Mouse (Mus musculus) lung, postnatal 0 days (tissue): ENCODE measurements at regions not wholly inside any gene's neighbourhood (a gene's known extent, or its start where the extent isn't known, plus 50 kb on each side); places are given as distances from the start of the nearest gene placed in this dataset.

Experiments
- ATAC-seq: fragments of 200-750 bp; cut with Nextera tagmentation; 2 replicates; pipeline ENCODE4 v1.8.0; 2017; ENCODE audit warnings: moderate library complexity
- DNase-seq: peaks from one replicate; pipeline ENCODE4 v3.0.0-alpha.2; 2016; ENCODE audit warnings: low spot score
- H3K27ac ChIP-seq: fragments of 300-500 bp; sonication (generic); 2 replicates; pipeline ENCODE4 v1.5.1; 2014; ENCODE audit warnings: antibody characterized with exemption, mild to moderate bottlenecking, low read length, mixed read lengths
- H3K27me3 ChIP-seq: fragments of 300-500 bp; sonication (generic); replicated peaks from 2 replicates; pipeline ENCODE4 v1.6.1; 2014; ENCODE audit warnings: low read length, mixed read lengths; ENCODE audit not compliant: insufficient read depth
- H3K36me3 ChIP-seq: fragments of 300-500 bp; sonication (generic); 2 replicates; pipeline ENCODE4 v1.6.1; 2014; ENCODE audit warnings: low read length, mixed read lengths; ENCODE audit not compliant: insufficient read depth
- H3K4me1 ChIP-seq: fragments of 300-500 bp; sonication (generic); 2 replicates; pipeline ENCODE4 v1.6.1; 2014; ENCODE audit warnings: antibody characterized with exemption, low read depth, low read length, mixed read lengths; ENCODE audit not compliant: insufficient read depth
- H3K4me2 ChIP-seq: fragments of 300-500 bp; sonication (generic); replicated peaks from 2 replicates; pipeline ENCODE4 v1.6.1; 2014; ENCODE audit warnings: low read depth, mild to moderate bottlenecking, low read length, moderate library complexity, mixed read lengths
- H3K4me3 ChIP-seq: fragments of 300-500 bp; sonication (generic); 2 replicates; pipeline ENCODE4 v1.5.1; 2014; ENCODE audit warnings: low read depth, low read length
- H3K9ac ChIP-seq: fragments of 300-500 bp; sonication (generic); replicated peaks from 2 replicates; pipeline ENCODE4 v1.6.1; 2014; ENCODE audit warnings: low read depth, mild to moderate bottlenecking
- H3K9me3 ChIP-seq: fragments of 300-500 bp; sonication (generic); 2 replicates; pipeline ENCODE4 v1.6.1; 2016; ENCODE audit warnings: low read length, mixed read lengths
- CTCF ChIP-seq: IDR thresholded peaks from 2 replicates; pipeline ENCODE4 v1.5.1; 2016; ENCODE audit warnings: antibody characterized with exemption, mild to moderate bottlenecking
- EP300 ChIP-seq: IDR thresholded peaks from 2 replicates; pipeline ENCODE4 v1.6.1; 2016; ENCODE audit warnings: antibody characterized with exemption, mild to moderate bottlenecking, control low read depth
- WGBS: fragments of 180-500 bp; shearing (Covaris S2); extraction: QIAGEN DNeasy Blood & Tissue Kit; methylation state at CpG from one replicate; pipeline ENCODE4 v1.1.7; 2014; 5-methylcytosine and 5-hydroxymethylcytosine counted together

- Histone ChIP-seq H3K9ac (no peak overlapping the region), H3K4me3 (no peak overlapping the region), H3K27me3 (no peaks in the 10 kb centered on the region), H3K27ac (no peak overlapping the region), H3K9me3 (no peaks in the 10 kb centered on the region), H3K36me3 (no peaks in the 10 kb centered on the region), H3K4me1 (no peaks in the 10 kb centered on the region), H3K4me2 (no peak overlapping the region)
- DNase-seq = no peak
- WGBS = 52% methylated on average over 2 of the region's 2 CpGs
- TF ChIP-seq EP300 = no peak
- no peak for TF ChIP-seq CTCF
- no peak for ATAC-seq
Measured at GRCm38 (mm10) chr3:140951024-140951423, 261.1 kb downstream of the Pdha2 start.

GRCm38 (mm10) chr3:140949880-140950662 is 262.1 kb downstream of the Pdha2 start:
- Histone ChIP-seq H3K9ac (no peak overlapping the region), H3K36me3 (no peaks in the 10 kb centered on the region), H3K4me3 (no peak overlapping the region), H3K27me3 (no peaks in the 10 kb centered on the region), H3K4me1 (no peaks in the 10 kb centered on the region), H3K9me3 (no peaks in the 10 kb centered on the region), H3K27ac (no peak overlapping the region), H3K4me2 (no peak overlapping the region)
- 35% methylated on average over 4 of the region's 4 CpGs for WGBS
- no peak for TF ChIP-seq EP300
- no peak for TF ChIP-seq CTCF
- DNase-seq = no peak
- no peak for ATAC-seq

DNA sequence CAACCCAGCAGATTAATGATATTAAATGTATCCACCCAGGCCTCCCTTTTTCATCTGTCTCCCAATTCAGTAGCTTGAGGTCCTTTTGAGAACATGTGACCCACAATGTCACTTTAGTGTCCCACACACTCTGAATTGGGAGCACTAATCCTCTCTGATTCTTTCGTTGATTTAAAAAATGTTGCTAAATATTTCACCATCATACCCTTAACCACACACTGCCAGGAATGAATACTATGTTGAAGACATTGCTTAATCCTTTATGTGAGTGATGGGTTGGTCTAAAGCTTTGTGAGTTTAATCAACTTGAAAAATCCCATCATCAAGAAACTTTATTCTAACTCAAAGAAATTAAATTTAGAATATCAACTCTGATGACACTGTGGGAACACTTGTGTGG is 269.7 kb downstream of the Pdha2 start:
- Histone ChIP-seq H3K27me3 (no peaks in the 10 kb centered on the region), H3K4me2 (no peak overlapping the region), H3K4me1 (no peaks in the 10 kb centered on the region), H3K27ac (no peak overlapping the region), H3K36me3 (no peaks in the 10 kb centered on the region), H3K4me3 (no peak overlapping the region), H3K9ac (no peak overlapping the region), H3K9me3 (no peaks in the 10 kb centered on the region)
- TF ChIP-seq CTCF = no peak
- no peak for TF ChIP-seq EP300
- 63% methylated on average over 1 of the region's 1 CpGs for WGBS
- ATAC-seq (no peak), DNase-seq (no peak)

GRCm38 (mm10) chr3:140941898-140942297 is 270.3 kb downstream of the Pdha2 start:
- no peaks in the 10 kb centered on the region for H3K9me3 ChIP-seq
- no peak overlapping the region for H3K4me3 ChIP-seq
- WGBS = 68% methylated on average over 7 of the region's 7 CpGs
- no peaks in the 10 kb centered on the region for H3K36me3 ChIP-seq
- no peak overlapping the region for H3K27ac ChIP-seq
- H3K9ac ChIP-seq = no peak overlapping the region
- no peaks in the 10 kb centered on the region for H3K27me3 ChIP-seq
- H3K4me1 ChIP-seq = no peaks in the 10 kb centered on the region
- TF ChIP-seq EP300 (no peak), CTCF (no peak)
- DNase-seq (no peak), ATAC-seq (no peak)
- H3K4me2 ChIP-seq = no peak overlapping the region

- H3K9me3 ChIP-seq = no peaks in the 10 kb centered on the region
- no peaks in the 10 kb centered on the region for H3K4me1 ChIP-seq
- ATAC-seq (no peak), DNase-seq (no peak)
- no peak overlapping the region for H3K4me3 ChIP-seq
- WGBS = 84% methylated on average over 6 of the region's 6 CpGs
- no peak overlapping the region for H3K27ac ChIP-seq
- TF ChIP-seq CTCF = 0 out of 2 replicates have a peak, but pooled peaks have one; percentile 2
- TF ChIP-seq EP300 = no peak
- no peak overlapping the region for H3K9ac ChIP-seq
- no peaks in the 10 kb centered on the region for H3K36me3 ChIP-seq
- no peaks in the 10 kb centered on the region for H3K27me3 ChIP-seq
- no peak overlapping the region for H3K4me2 ChIP-seq
Measured at GRCm38 (mm10) chr3:140941316-140941715, 270.8 kb downstream of the Pdha2 start.

DNA sequence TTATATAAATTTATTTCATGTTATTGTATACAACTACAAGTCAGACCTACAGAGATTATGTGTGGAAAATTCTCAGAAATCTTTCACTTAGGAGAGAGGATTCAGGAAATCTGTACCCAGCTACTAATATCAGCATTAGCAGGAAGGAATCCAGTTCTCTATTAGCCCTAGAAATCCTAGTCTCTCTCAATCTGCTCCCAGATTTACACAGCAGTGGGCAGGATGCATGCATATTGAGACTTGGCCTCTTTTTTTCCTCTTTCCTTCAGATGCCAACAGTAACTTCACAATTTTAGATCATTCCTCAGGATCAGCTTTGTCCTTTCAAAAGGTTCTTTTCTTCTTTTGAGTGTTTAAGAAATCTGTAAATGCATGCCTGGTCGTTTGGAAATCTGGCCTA is 279.0 kb downstream of the Pdha2 start:
- no peak overlapping the region for H3K4me3 ChIP-seq
- TF ChIP-seq EP300 (no peak), CTCF (no peak)
- no peak for ATAC-seq
- no peaks in the 10 kb centered on the region for H3K36me3 ChIP-seq
- H3K9me3 ChIP-seq = no peaks in the 10 kb centered on the region
- no peaks in the 10 kb centered on the region for H3K4me1 ChIP-seq
- no peak overlapping the region for H3K27ac ChIP-seq
- no peak for DNase-seq
- H3K4me2 ChIP-seq = no peak overlapping the region
- WGBS = 19% methylated on average over 1 of the region's 1 CpGs
- H3K27me3 ChIP-seq = no peaks in the 10 kb centered on the region
- H3K9ac ChIP-seq = no peak overlapping the region
